Mouse (Mus musculus): ENCODE data around the gene Vps37c. TPM values are rescaled to one million over a fixed set of nuclear protein-coding genes. Genes with fewer than 3 reads are reported as not detected.

Gene Vps37c
- polyA plus RNA-seq, 1 experiment from 2014 or later = 25.1 TPM

GRCm38 (mm10) chr19:10714168-10714567 is 25.6 kb downstream of the Vps37c start:
- 79% methylated on average over 6 of the region's 6 CpGs for WGBS
- no peak overlapping the region for H3K4me2 ChIP-seq

GRCm38 (mm10) chr19:10714682-10715475 is 26.3 kb downstream of the Vps37c start:
- Histone ChIP-seq H3K36me3 (peaks cover 38% of the 10 kb centered on the region), H3K9ac (no peak overlapping the region), H3K4me2 (no peak overlapping the region), H3K9me3 (replicated peaks) (no peaks in the 10 kb centered on the region), H3K27me3 (no peaks in the 10 kb centered on the region), H3K27ac (no peak overlapping the region), H3K4me3 (no peak overlapping the region), H3K4me1 (replicated peaks) (peaks cover 21% of the 10 kb centered on the region)
- 41% methylated on average over 4 of the region's 4 CpGs for WGBS
- ATAC-seq (replicated peaks; ENCODE audit: insufficient number of reproducible peaks, insufficient read depth, low FRiP score, low read depth) = no peak

More at GRCm38 (mm10) chr19:10714168-10714567, 25.6 kb downstream of the Vps37c start:
- Histone ChIP-seq H3K36me3 (peaks cover 38% of the 10 kb centered on the region), H3K27ac (no peak overlapping the region), H3K27me3 (no peaks in the 10 kb centered on the region), H3K9me3 (replicated peaks) (no peaks in the 10 kb centered on the region), H3K4me3 (no peak overlapping the region), H3K4me1 (replicated peaks) (peaks cover 24% of the 10 kb centered on the region), H3K9ac (no peak overlapping the region)
- ATAC-seq (replicated peaks; ENCODE audit: insufficient number of reproducible peaks, insufficient read depth, low FRiP score, low read depth) = no peak

- Histone ChIP-seq H3K36me3 (peaks cover 38% of the 10 kb centered on the region), H3K9ac (no peak overlapping the region), H3K27ac (no peak overlapping the region), H3K9me3 (replicated peaks) (no peaks in the 10 kb centered on the region), H3K4me2 (no peak overlapping the region), H3K4me1 (replicated peaks) (peaks cover 21% of the 10 kb centered on the region), H3K27me3 (no peaks in the 10 kb centered on the region), H3K4me3 (no peak overlapping the region)
- 80% methylated on average over 6 of the region's 6 CpGs for WGBS
- no peak for ATAC-seq (replicated peaks; ENCODE audit: insufficient number of reproducible peaks, insufficient read depth, low FRiP score, low read depth)
Measured at GRCm38 (mm10) chr19:10715476-10715875, 26.9 kb downstream of the Vps37c start.

GRCm38 (mm10) chr19:10718251-10718775 is 29.8 kb downstream of the Vps37c start:
- WGBS = 43% methylated on average over 7 of the region's 7 CpGs
- no peak for ATAC-seq (replicated peaks; ENCODE audit: insufficient number of reproducible peaks, insufficient read depth, low FRiP score, low read depth)

GRCm38 (mm10) chr19:10719751-10720150 is 31.2 kb downstream of the Vps37c start:
- H3K4me1 ChIP-seq (replicated peaks) = peaks cover 31% of the 10 kb centered on the region
- no peak overlapping the region for H3K4me2 ChIP-seq
- no peak for ATAC-seq (replicated peaks; ENCODE audit: insufficient number of reproducible peaks, insufficient read depth, low FRiP score, low read depth)
- H3K27me3 ChIP-seq = no peaks in the 10 kb centered on the region
- WGBS = 49% methylated on average over 2 of the region's 2 CpGs
- H3K9me3 ChIP-seq (replicated peaks) = no peaks in the 10 kb centered on the region
- 0 out of 2 replicates have a peak overlapping the region, but pooled peaks have one; percentile 7 for H3K27ac ChIP-seq
- no peak overlapping the region for H3K4me3 ChIP-seq
- no peaks in the 10 kb centered on the region for H3K36me3 ChIP-seq
- H3K9ac ChIP-seq = no peak overlapping the region

More at GRCm38 (mm10) chr19:10718251-10718775, 29.8 kb downstream of the Vps37c start:
- peaks cover 29% of the 10 kb centered on the region for H3K4me1 ChIP-seq (replicated peaks)
- H3K9me3 ChIP-seq (replicated peaks) = no peaks in the 10 kb centered on the region
- no peak overlapping the region for H3K4me2 ChIP-seq
- H3K4me3 ChIP-seq = no peak overlapping the region
- no peaks in the 10 kb centered on the region for H3K27me3 ChIP-seq
- 0 out of 2 replicates have a peak overlapping the region, but pooled peaks have one; percentile 21 for H3K27ac ChIP-seq
- peaks cover 12% of the 10 kb centered on the region; the same call in 1 of the 2 replicates for H3K36me3 ChIP-seq
- no peak overlapping the region for H3K9ac ChIP-seq

GRCm38 (mm10) chr19:10720524-10720923 is 32.0 kb downstream of the Vps37c start:
- Histone ChIP-seq H3K4me1 (replicated peaks) (peaks cover 31% of the 10 kb centered on the region), H3K9me3 (replicated peaks) (no peaks in the 10 kb centered on the region), H3K27me3 (no peaks in the 10 kb centered on the region), H3K36me3 (no peaks in the 10 kb centered on the region), H3K9ac (no peak overlapping the region), H3K4me2 (no peak overlapping the region), H3K27ac (peak overlapping the region; percentile 7; the same call in 1 of the 2 replicates), H3K4me3 (no peak overlapping the region)
- 32% methylated on average over 3 of the region's 3 CpGs for WGBS
- no peak for ATAC-seq (replicated peaks; ENCODE audit: insufficient number of reproducible peaks, insufficient read depth, low FRiP score, low read depth)

GRCm38 (mm10) chr19:10721064-10721463 is 32.5 kb downstream of the Vps37c start:
- H3K27ac ChIP-seq = no peak overlapping the region

GRCm38 (mm10) chr19:10723084-10723483 is 34.5 kb downstream of the Vps37c start:
- Histone ChIP-seq H3K27ac (no peak overlapping the region), H3K4me2 (0 out of 2 replicates have a peak overlapping the region, but pooled peaks have one; percentile 4), H3K4me1 (replicated peaks) (peaks cover 27% of the 10 kb centered on the region), H3K27me3 (no peaks in the 10 kb centered on the region), H3K4me3 (no peak overlapping the region), H3K9ac (no peak overlapping the region), H3K9me3 (replicated peaks) (no peaks in the 10 kb centered on the region), H3K36me3 (no peaks in the 10 kb centered on the region)
- WGBS = 18% methylated on average over 13 of the region's 13 CpGs
- no peak for ATAC-seq (replicated peaks; ENCODE audit: insufficient number of reproducible peaks, insufficient read depth, low FRiP score, low read depth)

More at GRCm38 (mm10) chr19:10721064-10721463, 32.5 kb downstream of the Vps37c start:
- 44% methylated on average over 5 of the region's 5 CpGs for WGBS
- no peaks in the 10 kb centered on the region for H3K27me3 ChIP-seq
- ATAC-seq (replicated peaks; ENCODE audit: insufficient number of reproducible peaks, insufficient read depth, low FRiP score, low read depth) = no peak
- no peak overlapping the region for H3K4me2 ChIP-seq
- H3K4me1 ChIP-seq (replicated peaks) = peaks cover 31% of the 10 kb centered on the region
- no peak overlapping the region for H3K9ac ChIP-seq
- H3K36me3 ChIP-seq = no peaks in the 10 kb centered on the region
- H3K4me3 ChIP-seq = no peak overlapping the region
- H3K9me3 ChIP-seq (replicated peaks) = no peaks in the 10 kb centered on the region

GRCm38 (mm10) chr19:10723649-10724048 is 35.1 kb downstream of the Vps37c start:
- Histone ChIP-seq H3K4me2 (no peak overlapping the region), H3K9me3 (replicated peaks) (no peaks in the 10 kb centered on the region), H3K9ac (no peak overlapping the region), H3K4me1 (replicated peaks) (peaks cover 23% of the 10 kb centered on the region), H3K27me3 (no peaks in the 10 kb centered on the region), H3K27ac (no peak overlapping the region), H3K4me3 (no peak overlapping the region), H3K36me3 (no peaks in the 10 kb centered on the region)
- no peak for ATAC-seq (replicated peaks; ENCODE audit: insufficient number of reproducible peaks, insufficient read depth, low FRiP score, low read depth)
- WGBS = 54% methylated on average over 5 of the region's 5 CpGs

GRCm38 (mm10) chr19:10724629-10725363 is 36.3 kb downstream of the Vps37c start:
- no peaks in the 10 kb centered on the region for H3K9me3 ChIP-seq (replicated peaks)
- H3K27me3 ChIP-seq = no peaks in the 10 kb centered on the region
- H3K36me3 ChIP-seq = no peaks in the 10 kb centered on the region
- peaks cover 21% of the 10 kb centered on the region for H3K4me1 ChIP-seq (replicated peaks)
- ATAC-seq (replicated peaks; ENCODE audit: insufficient number of reproducible peaks, insufficient read depth, low FRiP score, low read depth) = no peak
- no peak overlapping the region for H3K27ac ChIP-seq
- H3K9ac ChIP-seq = no peak overlapping the region
- H3K4me2 ChIP-seq = no peak overlapping the region
- H3K4me3 ChIP-seq = no peak overlapping the region
- WGBS = 70% methylated on average over 13 of the region's 13 CpGs

- H3K4me1 ChIP-seq (replicated peaks) = peaks cover 4% of the 10 kb centered on the region; the same call in 1 of the 2 replicates
- H3K27ac ChIP-seq = no peak overlapping the region
- H3K27me3 ChIP-seq = no peaks in the 10 kb centered on the region
- ATAC-seq (replicated peaks; ENCODE audit: insufficient number of reproducible peaks, insufficient read depth, low FRiP score, low read depth) = no peak
- H3K9me3 ChIP-seq (replicated peaks) = no peaks in the 10 kb centered on the region
- no peak overlapping the region for H3K9ac ChIP-seq
- H3K4me2 ChIP-seq = no peak overlapping the region
- no peak overlapping the region for H3K4me3 ChIP-seq
- no peaks in the 10 kb centered on the region for H3K36me3 ChIP-seq
- WGBS = 85% methylated on average over 10 of the region's 10 CpGs
Measured at GRCm38 (mm10) chr19:10729889-10730288, 41.4 kb downstream of the Vps37c start.

All from heart, embryonic 15.5 days (tissue).